Mouse (Mus musculus) olfactory bulb, adult 2 months (tissue): ENCODE data around the gene Ntn1.

Source experiments
- CTCF ChIP-seq: fragments of 200-500 bp; IDR thresholded peaks from 2 replicates; pipeline ENCODE4 v1.5.1; 2012; ENCODE audit warnings: low read depth, mild to moderate bottlenecking, low read length, moderate library complexity; ENCODE audit not compliant: insufficient read depth
- POLR2A ChIP-seq: fragments of 200-500 bp; IDR thresholded peaks from 2 replicates; pipeline ENCODE4 v1.6.1; 2012; ENCODE audit warnings: mild to moderate bottlenecking, low read depth, low read length, moderate library complexity; ENCODE audit not compliant: insufficient read depth

DNA sequence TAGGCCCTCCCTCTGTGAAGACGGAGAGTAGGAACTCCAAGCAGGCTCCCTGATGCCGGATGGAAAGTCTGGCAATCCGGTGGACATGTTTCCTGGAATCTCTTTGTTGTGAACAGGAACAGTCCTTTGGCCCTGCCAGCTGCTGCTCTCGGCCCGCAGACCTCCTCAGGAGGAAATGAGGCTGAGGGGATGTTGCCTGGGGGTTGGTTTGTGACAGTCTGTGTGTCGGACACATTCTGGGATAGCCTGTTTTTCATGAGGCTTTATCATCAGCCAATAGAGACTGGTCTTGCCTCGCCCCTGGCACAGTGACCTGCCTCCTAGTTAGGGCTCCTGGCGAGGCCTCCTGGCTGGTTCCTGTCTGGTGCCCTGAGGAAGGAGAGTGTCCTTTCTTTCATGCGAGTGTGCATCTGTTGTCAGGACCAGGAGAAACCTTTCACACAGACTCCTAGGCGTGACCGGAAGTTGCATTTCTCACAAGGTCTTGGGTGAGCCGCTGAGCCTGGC lies 211.9 kb downstream of the Ntn1 start:
- TF ChIP-seq POLR2A: no peak
- no peak for TF ChIP-seq CTCF
